Mouse (Mus musculus): Measurements from ENCODE around the gene Itga10. TPM values are rescaled to one million over a fixed set of nuclear protein-coding genes. Genes with fewer than 3 reads are reported as not detected.
"Not testable (repeated sequence)": the region's sequence is repeated elsewhere in the genome, so short reads cannot be mapped to it uniquely, and the experiment has no call there.

The Itga10 gene
- polyA plus RNA-seq, 1 experiment: 0.49 TPM

DNA sequence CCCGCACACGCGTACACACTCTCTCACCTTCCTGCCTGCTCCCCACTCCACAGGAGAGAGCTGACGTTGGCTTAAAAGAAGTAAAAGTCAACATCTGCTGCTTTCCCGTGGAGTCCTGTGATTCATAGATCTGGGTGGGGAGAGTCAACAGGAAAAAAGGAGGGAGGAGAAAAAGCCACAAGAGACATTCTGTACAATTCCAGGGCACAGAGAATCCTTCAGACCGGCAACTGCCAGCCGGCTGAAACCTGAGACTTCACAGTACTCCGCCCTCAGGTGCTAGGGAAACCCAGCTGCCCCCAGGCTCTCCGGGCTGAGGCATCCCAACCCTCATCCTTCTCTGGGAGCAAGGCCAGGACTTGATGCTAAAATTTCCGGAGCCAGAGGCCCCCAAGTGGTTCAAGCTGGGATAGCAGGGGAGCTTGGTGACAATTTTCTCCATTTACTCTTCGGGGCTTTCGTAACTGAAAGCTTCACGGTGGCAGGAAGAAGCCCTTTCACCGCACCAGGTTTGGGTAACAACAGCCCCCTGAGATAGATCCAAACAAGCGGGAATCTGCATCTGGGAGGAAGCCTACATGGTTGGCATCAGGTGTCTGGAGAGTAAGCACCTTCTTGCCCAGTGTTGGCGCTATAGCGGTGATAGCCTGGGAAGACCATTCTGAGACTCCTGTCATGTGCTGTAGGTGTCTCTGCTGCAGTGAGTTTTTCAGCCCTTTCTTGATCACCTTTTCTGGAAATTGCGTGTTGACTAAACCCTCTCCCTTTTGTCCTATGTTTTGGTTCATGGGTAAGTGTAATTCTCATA is 18.3 kb downstream of the Itga10 start:
- H3K27ac ChIP-seq (ENCODE audit: insufficient read depth, low read depth, low read length): no peak overlapping the region
- no peaks in the 10 kb centered on the region for H3K36me3 ChIP-seq (ENCODE audit: control insufficient read depth, insufficient read depth, low read length)
- H3K27me3 ChIP-seq (ENCODE audit: control insufficient read depth, insufficient read depth, low read length): no peaks in the 10 kb centered on the region
- WGBS: 8% methylated on average over 18 of the region's 18 CpGs
- TF ChIP-seq CTCF (IDR thresholded peaks at IDR 0.05; ENCODE audit: extremely low read depth, insufficient read length, insufficient replicate concordance, low read depth, low read length): peak; percentile 87; the same call in 1 of the 2 replicates
- no peak for TF ChIP-seq POLR2A (IDR thresholded peaks at IDR 0.05; ENCODE audit: low read depth, low read length)
- 0 out of 2 replicates have a peak overlapping the region, but pooled peaks have one; percentile 8 for H3K4me3 ChIP-seq (ENCODE audit: low read depth, low read length)
- no peaks in the 10 kb centered on the region for H3K4me1 ChIP-seq (ENCODE audit: control insufficient read depth, insufficient read depth, insufficient read length, low read length)

DNA sequence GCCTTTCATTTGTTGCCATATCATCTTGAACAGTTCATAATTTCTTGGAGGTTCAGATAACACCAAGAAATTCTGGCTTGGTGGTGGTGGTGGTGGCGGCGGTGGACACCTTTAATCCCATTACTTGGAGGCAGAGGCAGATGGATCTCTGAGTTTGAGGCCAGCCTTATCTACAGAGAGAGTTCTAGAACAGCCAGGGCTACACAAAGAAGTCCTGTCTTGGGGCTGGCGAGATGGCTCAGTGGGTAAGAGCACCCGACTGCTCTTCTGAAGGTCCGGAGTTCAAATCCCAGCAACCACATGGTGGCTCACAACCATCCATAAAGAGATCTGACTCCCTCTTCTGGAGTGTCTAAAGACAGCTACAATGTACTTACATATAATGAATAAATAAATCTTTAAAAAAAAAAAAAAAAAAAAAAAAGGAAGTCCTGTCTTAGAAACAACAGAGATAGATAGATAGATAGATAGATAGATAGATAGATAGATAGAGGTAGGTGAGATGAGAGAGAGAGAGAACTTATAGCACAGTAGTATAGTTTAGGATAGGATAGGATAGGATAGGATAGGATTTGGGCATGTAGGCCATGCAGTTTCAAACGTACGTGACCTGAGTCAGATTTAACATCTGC is 20.5 kb downstream of the Itga10 start:
- not testable (repeated sequence) for H3K27ac ChIP-seq (ENCODE audit: insufficient read depth, low read depth, low read length); H3K36me3 ChIP-seq (ENCODE audit: control insufficient read depth, insufficient read depth, low read length); H3K4me3 ChIP-seq (ENCODE audit: low read depth, low read length); H3K27me3 ChIP-seq (ENCODE audit: control insufficient read depth, insufficient read depth, low read length); H3K4me1 ChIP-seq (ENCODE audit: control insufficient read depth, insufficient read depth, insufficient read length, low read length)
- 81% methylated on average over 7 of the region's 7 CpGs for WGBS

GRCm38 (mm10) chr3:96666916-96667315 is 21.5 kb downstream of the Itga10 start:
- Histone ChIP-seq H3K27me3 (ENCODE audit: control insufficient read depth, insufficient read depth, low read length) (no peaks in the 10 kb centered on the region), H3K27ac (ENCODE audit: insufficient read depth, low read depth, low read length) (no peak overlapping the region), H3K4me3 (ENCODE audit: low read depth, low read length) (no peak overlapping the region), H3K4me1 (ENCODE audit: control insufficient read depth, insufficient read depth, insufficient read length, low read length) (peaks cover 3% of the 10 kb centered on the region), H3K36me3 (ENCODE audit: control insufficient read depth, insufficient read depth, low read length) (no peaks in the 10 kb centered on the region)
- TF ChIP-seq POLR2A (IDR thresholded peaks at IDR 0.05; ENCODE audit: low read depth, low read length) (no peak), CTCF (IDR thresholded peaks at IDR 0.05; ENCODE audit: extremely low read depth, insufficient read length, insufficient replicate concordance, low read depth, low read length) (no peak)
- 84% methylated on average over 5 of the region's 5 CpGs for WGBS

DNA sequence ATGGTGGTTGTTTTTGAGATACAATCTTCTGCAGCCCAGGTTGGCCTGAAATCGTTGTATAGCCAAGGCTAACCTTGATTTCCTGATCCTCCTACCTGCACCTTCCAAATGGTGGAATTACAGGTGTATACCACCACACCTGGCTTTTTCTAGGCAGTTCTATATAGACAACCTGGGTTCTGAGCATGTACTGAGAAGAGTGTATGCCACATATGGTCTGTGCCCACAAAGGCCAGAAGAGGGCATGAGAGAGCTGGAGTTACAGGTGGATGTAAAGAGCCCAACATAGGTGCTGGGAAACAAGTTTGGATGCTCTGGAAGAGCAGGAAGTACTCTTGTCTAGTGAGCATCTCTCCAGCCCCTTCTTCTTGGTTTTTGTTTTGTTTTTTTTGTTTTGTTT is 21.9 kb downstream of the Itga10 start:
- H3K4me3 ChIP-seq (ENCODE audit: low read depth, low read length): no peak overlapping the region
- 34% methylated on average over 1 of the region's 1 CpGs for WGBS
- H3K27me3 ChIP-seq (ENCODE audit: control insufficient read depth, insufficient read depth, low read length): no peaks in the 10 kb centered on the region
- no peaks in the 10 kb centered on the region for H3K36me3 ChIP-seq (ENCODE audit: control insufficient read depth, insufficient read depth, low read length)
- no peak overlapping the region for H3K27ac ChIP-seq (ENCODE audit: insufficient read depth, low read depth, low read length)
- no peak for TF ChIP-seq POLR2A (IDR thresholded peaks at IDR 0.05; ENCODE audit: low read depth, low read length)
- no peak for TF ChIP-seq CTCF (IDR thresholded peaks at IDR 0.05; ENCODE audit: extremely low read depth, insufficient read length, insufficient replicate concordance, low read depth, low read length)
- H3K4me1 ChIP-seq (ENCODE audit: control insufficient read depth, insufficient read depth, insufficient read length, low read length): peaks cover 3% of the 10 kb centered on the region

GRCm38 (mm10) chr3:96668424-96669067 is 23.2 kb downstream of the Itga10 start:
- 83% methylated on average over 5 of the region's 5 CpGs for WGBS
- no peak overlapping the region for H3K4me3 ChIP-seq (ENCODE audit: low read depth, low read length)
- no peaks in the 10 kb centered on the region for H3K36me3 ChIP-seq (ENCODE audit: control insufficient read depth, insufficient read depth, low read length)
- no peak for TF ChIP-seq POLR2A (IDR thresholded peaks at IDR 0.05; ENCODE audit: low read depth, low read length)
- TF ChIP-seq CTCF (IDR thresholded peaks at IDR 0.05; ENCODE audit: extremely low read depth, insufficient read length, insufficient replicate concordance, low read depth, low read length): no peak
- H3K4me1 ChIP-seq (ENCODE audit: control insufficient read depth, insufficient read depth, insufficient read length, low read length): peaks cover 3% of the 10 kb centered on the region
- H3K27ac ChIP-seq (ENCODE audit: insufficient read depth, low read depth, low read length): no peak overlapping the region
- no peaks in the 10 kb centered on the region for H3K27me3 ChIP-seq (ENCODE audit: control insufficient read depth, insufficient read depth, low read length)

GRCm38 (mm10) chr3:96669727-96670468 is 24.5 kb downstream of the Itga10 start, which contains the start of gene Ankrd35:
Gene Ankrd35 (plus strand): TSS chr3:96670131.
- H3K36me3 ChIP-seq (ENCODE audit: control insufficient read depth, insufficient read depth, low read length): no peaks in the 10 kb centered on the region
- no peaks in the 10 kb centered on the region for H3K27me3 ChIP-seq (ENCODE audit: control insufficient read depth, insufficient read depth, low read length)
- 6% methylated on average over 35 of the region's 35 CpGs for WGBS
- peaks cover 6% of the 10 kb centered on the region for H3K4me1 ChIP-seq (ENCODE audit: control insufficient read depth, insufficient read depth, insufficient read length, low read length)
- TF ChIP-seq CTCF (IDR thresholded peaks at IDR 0.05; ENCODE audit: extremely low read depth, insufficient read length, insufficient replicate concordance, low read depth, low read length) (no peak), POLR2A (IDR thresholded peaks at IDR 0.05; ENCODE audit: low read depth, low read length) (no peak)
- H3K27ac ChIP-seq (ENCODE audit: insufficient read depth, low read depth, low read length): no peak within 1 kb of the TSS
- peak within 1 kb of the TSS; percentile 62 for H3K4me3 ChIP-seq (ENCODE audit: low read depth, low read length)
